Mouse (Mus musculus) heart, adult 18-20 months (tissue): ENCODE measurements around the gene Pitpnm2. TPM values are rescaled to one million over a fixed set of nuclear protein-coding genes. Genes with fewer than 3 reads are reported as not detected.

Experiments used
- DNase-seq, 2 experiments: peaks; one replicate each; pipeline ENCODE4 v3.0.0; 2021 to 2022; ENCODE audit warnings: mixed read lengths in 1 of 2
- total RNA-seq, 2 experiments: library from RNA; stranded (reverse); gene quantifications; 2 replicates each; pipeline ENCODE4 v1.2.3; 2021

The Pitpnm2 gene
- total RNA-seq, 2 experiments from 2014 or later, result 36.8 to 38.9 TPM

GRCm38 (mm10) chr5:124202071-124202470, 47.5 kb downstream of the Pitpnm2 start:
- DNase-seq, result peak in 1 of 2 experiments; percentile 34

GRCm38 (mm10) chr5:124201564-124201963, 48.0 kb downstream of the Pitpnm2 start:
- no peak for DNase-seq

- DNase-seq, result no peak
Measured at GRCm38 (mm10) chr5:124200844-124201243, 48.7 kb downstream of the Pitpnm2 start.

GRCm38 (mm10) chr5:124199168-124199567, 50.4 kb downstream of the Pitpnm2 start:
- no peak for DNase-seq

GRCm38 (mm10) chr5:124198473-124198872, 51.1 kb downstream of the Pitpnm2 start:
- DNase-seq, result no peak

- peak in 1 of 2 experiments; percentile 38 for DNase-seq
Measured at GRCm38 (mm10) chr5:124196082-124196481, 53.5 kb downstream of the Pitpnm2 start.

- peak; percentile 65 to 68 for DNase-seq
Measured at GRCm38 (mm10) chr5:124194386-124195084, 55.0 kb downstream of the Pitpnm2 start.

GRCm38 (mm10) chr5:124193286-124194112, 56.1 kb downstream of the Pitpnm2 start:
- DNase-seq, result peak in 1 of 2 experiments; percentile 31

- peak in 1 of 2 experiments; percentile 40 for DNase-seq
Measured at GRCm38 (mm10) chr5:124192726-124193285, 56.8 kb downstream of the Pitpnm2 start.

- peak; percentile 53 to 69 for DNase-seq
Measured at GRCm38 (mm10) chr5:124192251-124192710, 57.3 kb downstream of the Pitpnm2 start.

- no peak for DNase-seq
Measured at GRCm38 (mm10) chr5:124190146-124190870, 59.3 kb downstream of the Pitpnm2 start.

- DNase-seq, result no peak
Measured at GRCm38 (mm10) chr5:124189572-124189981, 60.0 kb downstream of the Pitpnm2 start.

- DNase-seq, result peak in 1 of 2 experiments; percentile 36
Measured at GRCm38 (mm10) chr5:124187508-124188311, 61.9 kb downstream of the Pitpnm2 start.

- DNase-seq, result peak in 1 of 2 experiments; percentile 26
Measured at GRCm38 (mm10) chr5:124186981-124187507, 62.5 kb downstream of the Pitpnm2 start.

- DNase-seq, result peak in 1 of 2 experiments; percentile 56
Measured at GRCm38 (mm10) chr5:124186465-124186854, 63.1 kb downstream of the Pitpnm2 start.

- DNase-seq, result peak in 1 of 2 experiments; percentile 43
Measured at GRCm38 (mm10) chr5:124185706-124186464, 63.7 kb downstream of the Pitpnm2 start.

- peak in 1 of 2 experiments; percentile 29 for DNase-seq
Measured at GRCm38 (mm10) chr5:124184898-124185701, 64.5 kb downstream of the Pitpnm2 start.

GRCm38 (mm10) chr5:124184191-124184590, 65.4 kb downstream of the Pitpnm2 start:
- peak in 1 of 2 experiments; percentile 35 for DNase-seq

GRCm38 (mm10) chr5:124182642-124183041, 66.9 kb downstream of the Pitpnm2 start:
- no peak for DNase-seq
